Mouse (Mus musculus): ENCODE results near the gene 2900026A02Rik. TPM values are rescaled to one million over a fixed set of nuclear protein-coding genes. Genes with fewer than 3 reads are reported as not detected.

2900026A02Rik gene
- polyA plus RNA-seq, 1 experiment = 8.6 TPM

GRCm38 (mm10) chr5:113209898-113210297 is 11.1 kb downstream of the 2900026A02Rik start:
- TF ChIP-seq POLR2A (IDR thresholded peaks at IDR 0.05; ENCODE audit: borderline replicate concordance, extremely low read depth, insufficient read depth, insufficient read length, poor library complexity, severe bottlenecking) = no peak
- no peak for TF ChIP-seq CTCF (IDR thresholded peaks at IDR 0.05; ENCODE audit: borderline replicate concordance, extremely low read depth, insufficient read depth, insufficient read length)
- DNase-seq (ENCODE audit: low read depth) = no peak

GRCm38 (mm10) chr5:113209401-113209750 is 11.7 kb downstream of the 2900026A02Rik start:
- no peak for DNase-seq (ENCODE audit: low read depth)
- TF ChIP-seq CTCF (IDR thresholded peaks at IDR 0.05; ENCODE audit: borderline replicate concordance, extremely low read depth, insufficient read depth, insufficient read length) (no peak), POLR2A (IDR thresholded peaks at IDR 0.05; ENCODE audit: borderline replicate concordance, extremely low read depth, insufficient read depth, insufficient read length, poor library complexity, severe bottlenecking) (no peak)

GRCm38 (mm10) chr5:113208622-113209400 is 12.2 kb downstream of the 2900026A02Rik start:
- DNase-seq (ENCODE audit: low read depth) = peak; percentile 91
- TF ChIP-seq CTCF (IDR thresholded peaks at IDR 0.05; ENCODE audit: borderline replicate concordance, extremely low read depth, insufficient read depth, insufficient read length) (no peak), POLR2A (IDR thresholded peaks at IDR 0.05; ENCODE audit: borderline replicate concordance, extremely low read depth, insufficient read depth, insufficient read length, poor library complexity, severe bottlenecking) (no peak)

- TF ChIP-seq POLR2A (IDR thresholded peaks at IDR 0.05; ENCODE audit: borderline replicate concordance, extremely low read depth, insufficient read depth, insufficient read length, poor library complexity, severe bottlenecking) = no peak
- TF ChIP-seq CTCF (IDR thresholded peaks at IDR 0.05; ENCODE audit: borderline replicate concordance, extremely low read depth, insufficient read depth, insufficient read length) = no peak
Measured at GRCm38 (mm10) chr5:113208048-113208447, 13.0 kb downstream of the 2900026A02Rik start.

GRCm38 (mm10) chr5:113206670-113207352 is 14.2 kb downstream of the 2900026A02Rik start:
- DNase-seq (ENCODE audit: low read depth) = no peak
- TF ChIP-seq CTCF (IDR thresholded peaks at IDR 0.05; ENCODE audit: borderline replicate concordance, extremely low read depth, insufficient read depth, insufficient read length) (no peak), POLR2A (IDR thresholded peaks at IDR 0.05; ENCODE audit: borderline replicate concordance, extremely low read depth, insufficient read depth, insufficient read length, poor library complexity, severe bottlenecking) (no peak)

More at GRCm38 (mm10) chr5:113208048-113208447, 13.0 kb downstream of the 2900026A02Rik start:
- DNase-seq (ENCODE audit: low read depth) = no peak

- DNase-seq (ENCODE audit: low read depth) = no peak
- no peak for TF ChIP-seq POLR2A (IDR thresholded peaks at IDR 0.05; ENCODE audit: borderline replicate concordance, extremely low read depth, insufficient read depth, insufficient read length, poor library complexity, severe bottlenecking)
- no peak for TF ChIP-seq CTCF (IDR thresholded peaks at IDR 0.05; ENCODE audit: borderline replicate concordance, extremely low read depth, insufficient read depth, insufficient read length)
Measured at GRCm38 (mm10) chr5:113204193-113204592, 16.8 kb downstream of the 2900026A02Rik start.

- TF ChIP-seq CTCF (IDR thresholded peaks at IDR 0.05; ENCODE audit: borderline replicate concordance, extremely low read depth, insufficient read depth, insufficient read length) (no peak), POLR2A (IDR thresholded peaks at IDR 0.05; ENCODE audit: borderline replicate concordance, extremely low read depth, insufficient read depth, insufficient read length, poor library complexity, severe bottlenecking) (no peak)
- DNase-seq (ENCODE audit: low read depth) = no peak
Measured at GRCm38 (mm10) chr5:113199772-113200134, 21.3 kb downstream of the 2900026A02Rik start.

GRCm38 (mm10) chr5:113199126-113199771 is 21.8 kb downstream of the 2900026A02Rik start:
- DNase-seq (ENCODE audit: low read depth) = no peak

GRCm38 (mm10) chr5:113196916-113197794 is 23.9 kb downstream of the 2900026A02Rik start:
- DNase-seq (ENCODE audit: low read depth) = no peak
- no peak for TF ChIP-seq POLR2A (IDR thresholded peaks at IDR 0.05; ENCODE audit: borderline replicate concordance, extremely low read depth, insufficient read depth, insufficient read length, poor library complexity, severe bottlenecking)
- no peak for TF ChIP-seq CTCF (IDR thresholded peaks at IDR 0.05; ENCODE audit: borderline replicate concordance, extremely low read depth, insufficient read depth, insufficient read length)

More at GRCm38 (mm10) chr5:113199126-113199771, 21.8 kb downstream of the 2900026A02Rik start:
- TF ChIP-seq POLR2A (IDR thresholded peaks at IDR 0.05; ENCODE audit: borderline replicate concordance, extremely low read depth, insufficient read depth, insufficient read length, poor library complexity, severe bottlenecking) = no peak
- TF ChIP-seq CTCF (IDR thresholded peaks at IDR 0.05; ENCODE audit: borderline replicate concordance, extremely low read depth, insufficient read depth, insufficient read length) = no peak

GRCm38 (mm10) chr5:113195907-113196306 is 25.1 kb downstream of the 2900026A02Rik start:
- no peak for TF ChIP-seq POLR2A (IDR thresholded peaks at IDR 0.05; ENCODE audit: borderline replicate concordance, extremely low read depth, insufficient read depth, insufficient read length, poor library complexity, severe bottlenecking)
- no peak for TF ChIP-seq CTCF (IDR thresholded peaks at IDR 0.05; ENCODE audit: borderline replicate concordance, extremely low read depth, insufficient read depth, insufficient read length)
- DNase-seq (ENCODE audit: low read depth) = peak; percentile 37

Data from brain, embryonic 14.5 days (tissue).